Mouse (Mus musculus) forebrain, postnatal 0 days (tissue): ENCODE measurements around the gene Slc4a4. TPM values are rescaled to one million over a fixed set of nuclear protein-coding genes. Genes with fewer than 3 reads are reported as not detected.
A peak's percentile ranks its signal among the peaks of the same experiment; 100 is the strongest.

Experiments
- ATAC-seq: fragments of 200-750 bp; cut with Nextera tagmentation; 2 replicates; pipeline ENCODE4 v1.8.0; 2017; ENCODE audit warnings: mild to moderate bottlenecking, moderate library complexity
- DNase-seq: peaks from one replicate; pipeline ENCODE4 v3.0.0-alpha.2; 2015
- H3K27ac ChIP-seq: fragments of 300-500 bp; sonication (generic); 2 replicates; pipeline ENCODE4 v1.5.1; 2014; ENCODE audit warnings: low read depth, mild to moderate bottlenecking, antibody characterized with exemption, low read length, moderate library complexity, mixed read lengths
- H3K27me3 ChIP-seq: fragments of 300-500 bp; sonication (generic); 2 replicates; pipeline ENCODE4 v1.6.1; 2014; ENCODE audit warnings: mild to moderate bottlenecking, low read length, mixed read lengths; ENCODE audit not compliant: insufficient read depth
- H3K36me3 ChIP-seq: fragments of 300-500 bp; sonication (generic); 2 replicates; pipeline ENCODE4 v1.6.1; 2014; ENCODE audit warnings: mild to moderate bottlenecking, moderate library complexity; ENCODE audit not compliant: insufficient read depth
- H3K4me1 ChIP-seq: fragments of 300-500 bp; sonication (generic); 2 replicates; pipeline ENCODE4 v1.6.1; 2014; ENCODE audit warnings: antibody characterized with exemption; ENCODE audit not compliant: insufficient read depth
- H3K4me2 ChIP-seq: fragments of 300-500 bp; sonication (generic); 2 replicates; pipeline ENCODE4 v1.6.1; 2014; ENCODE audit warnings: low read depth, mild to moderate bottlenecking, moderate library complexity
- H3K4me3 ChIP-seq: fragments of 300-500 bp; sonication (generic); 2 replicates; pipeline ENCODE4 v1.5.1; 2014; ENCODE audit warnings: low read depth, low read length, mixed read lengths
- H3K9ac ChIP-seq: fragments of 300-500 bp; sonication (generic); 2 replicates; pipeline ENCODE4 v1.6.1; 2014; ENCODE audit warnings: mild to moderate bottlenecking
- H3K9me3 ChIP-seq: fragments of 300-500 bp; sonication (generic); 2 replicates; pipeline ENCODE4 v1.6.1; 2016; ENCODE audit warnings: low read length
- CTCF ChIP-seq: sonication (generic); IDR thresholded peaks from 2 replicates; pipeline ENCODE4 v1.5.1; 2016; ENCODE audit warnings: antibody characterized with exemption, control low read depth, low read depth
- WGBS: fragments of 180-500 bp; shearing (Covaris S2); extraction: QIAGEN DNeasy Blood & Tissue Kit; methylation state at CpG from one replicate; pipeline ENCODE4 v1.1.7; 2014; 5-methylcytosine and 5-hydroxymethylcytosine counted together
- polyA plus RNA-seq: library from polyadenylated mRNA; unstranded; fragments of >200 nt; fragmentation: Nextera tagmentation; extraction: Ambion mirVana; gene quantifications from 2 replicates; pipeline ENCODE4 v1.2.1, GENCODE M21; 2015
- total RNA-seq: library from RNA; depleted of rRNA; stranded (reverse); fragments of >200 nt; gene quantifications from 2 replicates; pipeline ENCODE4 v1.2.3, GENCODE M21; 2014

Slc4a4 gene
- total and polyA plus RNA-seq, 2 experiments from 2014 or later: 11.8 to 34.7 TPM

- 77% methylated on average over 2 of the region's 2 CpGs for WGBS
- Histone ChIP-seq H3K9ac (no peak overlapping the region), H3K4me1 (no peaks in the 10 kb centered on the region), H3K36me3 (no peaks in the 10 kb centered on the region), H3K27ac (no peak overlapping the region), H3K4me3 (no peak overlapping the region), H3K9me3 (no peaks in the 10 kb centered on the region), H3K27me3 (no peaks in the 10 kb centered on the region), H3K4me2 (no peak overlapping the region)
- ATAC-seq (no peak), DNase-seq (no peak)
- peak; percentile 46 for TF ChIP-seq CTCF
These were observed 341.3 kb downstream of the Slc4a4 start for GRCm38 (mm10) chr5:89227948-89228347.

DNA sequence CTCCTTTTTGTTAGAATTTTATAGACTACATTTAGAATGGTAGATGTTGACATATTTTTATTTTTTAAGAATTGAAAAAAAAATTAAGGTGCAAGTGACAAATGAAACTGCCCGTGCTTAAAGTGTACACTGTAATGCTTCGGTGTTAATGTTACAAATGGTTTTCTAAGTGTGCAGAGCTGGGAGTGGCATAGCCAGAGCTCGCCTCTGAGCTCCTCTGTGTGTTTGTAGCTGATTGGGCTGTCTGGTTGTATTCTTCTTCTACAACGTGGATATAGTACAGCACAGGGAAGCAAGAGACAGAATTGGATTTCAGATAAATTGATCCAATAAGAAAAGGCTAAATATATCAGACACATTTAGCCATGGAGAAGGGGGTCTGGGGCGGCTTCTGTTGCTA, 343.0 kb downstream of the Slc4a4 start:
- WGBS: 84% methylated on average over 5 of the region's 5 CpGs

GRCm38 (mm10) chr5:89232313-89232712, 345.7 kb downstream of the Slc4a4 start:
- 89% methylated on average over 7 of the region's 7 CpGs for WGBS
- no peak overlapping the region for H3K9ac ChIP-seq
- no peaks in the 10 kb centered on the region for H3K27me3 ChIP-seq
- no peaks in the 10 kb centered on the region for H3K9me3 ChIP-seq
- no peak overlapping the region for H3K27ac ChIP-seq
- no peak overlapping the region for H3K4me3 ChIP-seq
- H3K4me1 ChIP-seq: no peaks in the 10 kb centered on the region
- H3K36me3 ChIP-seq: no peaks in the 10 kb centered on the region
- H3K4me2 ChIP-seq: no peak overlapping the region
- DNase-seq (no peak), ATAC-seq (no peak)
- TF ChIP-seq CTCF: no peak

More for the DNA sequence above, 343.0 kb downstream of the Slc4a4 start:
- no peak overlapping the region for H3K27ac ChIP-seq
- H3K36me3 ChIP-seq: no peaks in the 10 kb centered on the region
- no peak overlapping the region for H3K4me3 ChIP-seq
- no peaks in the 10 kb centered on the region for H3K9me3 ChIP-seq
- H3K4me2 ChIP-seq: no peak overlapping the region
- no peak overlapping the region for H3K9ac ChIP-seq
- no peak for ATAC-seq
- H3K4me1 ChIP-seq: no peaks in the 10 kb centered on the region
- no peaks in the 10 kb centered on the region for H3K27me3 ChIP-seq
- TF ChIP-seq CTCF: no peak
- no peak for DNase-seq

GRCm38 (mm10) chr5:89251806-89252205, 365.2 kb downstream of the Slc4a4 start:
- Histone ChIP-seq H3K4me2 (no peak overlapping the region), H3K27ac (no peak overlapping the region), H3K36me3 (no peaks in the 10 kb centered on the region), H3K27me3 (no peaks in the 10 kb centered on the region), H3K4me1 (no peaks in the 10 kb centered on the region), H3K9ac (no peak overlapping the region), H3K4me3 (no peak overlapping the region), H3K9me3 (no peaks in the 10 kb centered on the region)
- 87% methylated on average over 5 of the region's 5 CpGs for WGBS
- TF ChIP-seq CTCF: no peak
- DNase-seq: no peak
- ATAC-seq: no peak

- Histone ChIP-seq H3K27me3 (no peaks in the 10 kb centered on the region), H3K4me3 (no peak overlapping the region), H3K4me2 (no peak overlapping the region), H3K4me1 (no peaks in the 10 kb centered on the region), H3K27ac (no peak overlapping the region), H3K9me3 (no peaks in the 10 kb centered on the region), H3K36me3 (no peaks in the 10 kb centered on the region), H3K9ac (no peak overlapping the region)
- TF ChIP-seq CTCF: no peak
- WGBS: 90% methylated on average over 9 of the region's 9 CpGs
- DNase-seq: no peak
- no peak for ATAC-seq
These were observed 373.3 kb downstream of the Slc4a4 start for GRCm38 (mm10) chr5:89259804-89260492.

DNA sequence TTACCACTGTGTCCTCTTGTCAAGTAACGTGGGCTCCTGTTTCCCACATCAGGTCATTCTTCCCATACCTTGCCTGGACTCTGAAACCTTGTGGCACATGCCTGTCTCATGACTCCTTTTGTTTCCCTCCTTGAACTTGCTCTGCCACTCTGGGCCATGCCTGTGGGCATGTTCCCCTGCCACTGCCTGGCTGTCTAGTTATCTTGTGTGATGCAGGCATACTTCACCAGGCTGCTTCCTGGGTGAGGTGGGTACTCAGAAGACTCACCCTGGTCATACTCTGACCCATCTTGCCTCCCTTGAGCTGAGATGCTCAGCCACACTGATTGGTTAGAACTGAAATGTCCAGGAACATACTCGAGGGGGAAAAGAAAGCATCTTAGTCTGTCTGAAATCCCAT, 390.4 kb downstream of the Slc4a4 start:
- Histone ChIP-seq H3K4me1 (no peaks in the 10 kb centered on the region), H3K36me3 (no peaks in the 10 kb centered on the region), H3K4me2 (no peak overlapping the region), H3K4me3 (no peak overlapping the region), H3K27ac (no peak overlapping the region), H3K9me3 (no peaks in the 10 kb centered on the region), H3K9ac (no peak overlapping the region), H3K27me3 (no peaks in the 10 kb centered on the region)
- DNase-seq (no peak), ATAC-seq (no peak)
- no peak for TF ChIP-seq CTCF
- WGBS: 89% methylated on average over 2 of the region's 2 CpGs

GRCm38 (mm10) chr5:89277616-89278015, 391.0 kb downstream of the Slc4a4 start:
- Histone ChIP-seq H3K4me2 (no peak overlapping the region), H3K4me1 (no peaks in the 10 kb centered on the region), H3K4me3 (no peak overlapping the region), H3K27me3 (no peaks in the 10 kb centered on the region), H3K9me3 (no peaks in the 10 kb centered on the region), H3K9ac (no peak overlapping the region), H3K27ac (no peak overlapping the region), H3K36me3 (no peaks in the 10 kb centered on the region)
- WGBS: 85% methylated on average over 5 of the region's 5 CpGs
- ATAC-seq (no peak), DNase-seq (no peak)
- no peak for TF ChIP-seq CTCF

- no peak for TF ChIP-seq CTCF
These were observed 391.7 kb downstream of the Slc4a4 start for GRCm38 (mm10) chr5:89278309-89278708.

More at GRCm38 (mm10) chr5:89278309-89278708, 391.7 kb downstream of the Slc4a4 start:
- H3K27ac ChIP-seq: no peak overlapping the region
- DNase-seq: no peak
- no peak for ATAC-seq
- H3K36me3 ChIP-seq: no peaks in the 10 kb centered on the region
- H3K9me3 ChIP-seq: no peaks in the 10 kb centered on the region
- no peaks in the 10 kb centered on the region for H3K4me1 ChIP-seq
- no peak overlapping the region for H3K4me2 ChIP-seq
- no peak overlapping the region for H3K4me3 ChIP-seq
- no peaks in the 10 kb centered on the region for H3K27me3 ChIP-seq
- H3K9ac ChIP-seq: no peak overlapping the region
